Mouse (Mus musculus) C2C12 (cell line): ENCODE results near the gene Vmn2r62. TPM values are rescaled to one million over a fixed set of nuclear protein-coding genes. Genes with fewer than 3 reads are reported as not detected.
"Not testable (repeated sequence)": the region's sequence is repeated elsewhere in the genome, so short reads cannot be mapped to it uniquely, and the experiment has no call there.

Source experiments
- H3K27me3 ChIP-seq: one replicate; pipeline ENCODE4 v1.6.1; 2011; ENCODE audit not compliant: control insufficient read depth, insufficient read depth, insufficient read length
- H3K36me3 ChIP-seq: one replicate; pipeline ENCODE4 v1.6.1; 2011; ENCODE audit not compliant: control insufficient read depth, insufficient read depth
- H3K4me3 ChIP-seq: one replicate; pipeline ENCODE4 v1.5.1; 2011; ENCODE audit warnings: mild to moderate bottlenecking, control low read depth; ENCODE audit not compliant: poor library complexity, insufficient read depth, severe bottlenecking
- H3K79me2 ChIP-seq: one replicate; pipeline ENCODE4 v1.6.1; 2011; ENCODE audit not compliant: control insufficient read depth, insufficient read depth
- H3K79me3 ChIP-seq: one replicate; pipeline ENCODE4 v1.6.1; 2011; ENCODE audit warnings: low read depth, control low read depth
- H3ac ChIP-seq: one replicate; pipeline ENCODE3; 2011; ENCODE audit warnings: low read depth; ENCODE audit not compliant: control insufficient read depth, insufficient read length
- CEBPB ChIP-seq: IDR thresholded peaks from one replicate; pipeline ENCODE4 v1.6.1; 2011; ENCODE audit warnings: low read depth, mild to moderate bottlenecking, control low read depth, moderate library complexity
- CTCF ChIP-seq: IDR thresholded peaks from one replicate; pipeline ENCODE4 v1.5.1; 2011; ENCODE audit not compliant: control insufficient read depth, insufficient read depth, insufficient read length
- FOSL1 ChIP-seq: IDR thresholded peaks from one replicate; pipeline ENCODE4 v1.8.0; 2011; ENCODE audit warnings: mild to moderate bottlenecking, low read length; ENCODE audit not compliant: poor library complexity, insufficient read depth, severe bottlenecking
- MAX ChIP-seq: IDR thresholded peaks from one replicate; pipeline ENCODE4 v1.6.1; 2011; ENCODE audit warnings: mild to moderate bottlenecking, control low read depth
- MYOD1 ChIP-seq: IDR thresholded peaks from one replicate; pipeline ENCODE4 v1.6.1; 2011; ENCODE audit warnings: low read depth; ENCODE audit not compliant: control insufficient read depth, insufficient read length
- MYOG ChIP-seq: IDR thresholded peaks from one replicate; pipeline ENCODE4 v1.6.1; 2011; ENCODE audit not compliant: control insufficient read depth, insufficient read length; ENCODE audit errors: extremely low read depth
- USF1 ChIP-seq: IDR thresholded peaks from one replicate; pipeline ENCODE4 v1.6.1; 2011; ENCODE audit warnings: low read depth, mild to moderate bottlenecking, control low read depth, moderate library complexity
- long read RNA-seq, 2 experiments: library from polyadenylated mRNA; unstranded; transcript quantifications; one replicate each; pipeline ENCODE4 v2.0.0; 2019 to 2020
- polyA plus RNA-seq: library from polyadenylated mRNA; unstranded; fragments of >200 nt; fragmentation: generic; extraction: Trizol; gene quantifications from one replicate; pipeline ENCODE4 v1.2.1, GENCODE M21; 2012; ENCODE audit warnings: missing spikeins

Gene Vmn2r62
- not detected for polyA plus RNA-seq
- long read RNA-seq, experiment 1, result 0 reads
- long read RNA-seq, experiment 2, result 0 reads

- H3ac ChIP-seq, H3K27me3 ChIP-seq, H3K4me3 ChIP-seq, H3K79me2 ChIP-seq, H3K36me3 ChIP-seq, H3K79me3 ChIP-seq: not testable (repeated sequence)
Observed at GRCm38 (mm10) chr7:42793425-42793824, at the start of gene Vmn2r62. Vmn2r62 (minus strand) TSS chr7:42793525.

- H3K36me3 ChIP-seq, H3ac ChIP-seq, H3K27me3 ChIP-seq, H3K79me2 ChIP-seq, H3K4me3 ChIP-seq, H3K79me3 ChIP-seq: not testable (repeated sequence)
Observed at GRCm38 (mm10) chr7:42838366-42838765, 45.0 kb upstream of the Vmn2r62 start.

DNA sequence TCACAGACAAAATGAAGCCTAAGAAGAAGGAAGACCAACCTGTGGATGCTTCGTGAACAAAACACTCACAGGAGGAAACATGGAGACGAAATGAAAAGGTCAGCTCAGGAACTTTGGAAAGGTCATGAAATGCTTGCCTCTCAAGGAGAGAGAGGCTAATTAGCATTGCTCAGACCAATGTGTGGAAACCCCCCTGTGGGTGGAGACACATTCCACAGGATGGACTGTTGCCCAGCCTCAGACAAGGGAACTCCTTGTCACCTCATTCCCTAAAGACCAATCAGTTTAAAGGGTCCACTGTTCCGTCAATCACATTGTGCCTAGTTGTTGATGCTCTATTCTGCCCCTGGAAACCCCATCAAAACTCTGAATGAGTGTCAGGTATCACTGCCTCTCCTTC lies 38.9 kb upstream of the Vmn2r62 start:
- Histone ChIP-seq H3K36me3 (no peaks in the 10 kb centered on the region), H3K4me3 (no peak overlapping the region), H3K79me2 (no peaks in the 10 kb centered on the region), H3K79me3 (no peaks in the 10 kb centered on the region), H3K27me3 (no peaks in the 10 kb centered on the region), H3ac (no peak overlapping the region)
- no peak for TF ChIP-seq CTCF
- TF ChIP-seq MYOD1, result no peak
- no peak for TF ChIP-seq CEBPB
- TF ChIP-seq MAX, result no peak
- TF ChIP-seq MYOG, result no peak
- no peak for TF ChIP-seq FOSL1
- TF ChIP-seq USF1, result no peak

DNA sequence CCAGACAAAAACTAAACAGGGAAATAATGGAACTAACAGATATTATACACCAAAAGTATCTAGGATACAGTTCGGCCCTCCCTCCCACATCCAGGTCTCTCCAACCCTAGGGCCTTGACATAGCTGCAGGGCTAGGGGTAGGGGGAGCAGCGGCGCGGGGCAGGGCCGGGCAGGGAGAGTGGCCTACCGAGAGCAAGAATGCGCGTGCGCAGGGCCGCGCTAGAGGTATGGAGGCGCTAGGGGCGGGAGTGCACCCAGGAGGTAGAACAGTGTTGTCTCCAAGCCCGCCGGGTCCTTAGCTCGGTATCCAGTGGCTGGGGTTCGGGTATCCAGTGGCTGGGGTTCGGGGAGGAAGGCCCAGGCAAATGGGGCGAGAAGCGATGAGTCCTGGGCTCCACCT lies 43.5 kb downstream of the Vmn2r62 start:
- Histone ChIP-seq H3K79me2 (no peaks in the 10 kb centered on the region), H3K27me3 (no peaks in the 10 kb centered on the region), H3K4me3 (no peak overlapping the region), H3K79me3 (no peaks in the 10 kb centered on the region), H3ac (no peak overlapping the region), H3K36me3 (no peaks in the 10 kb centered on the region)
- TF ChIP-seq CEBPB (no peak), FOSL1 (no peak), CTCF (no peak), USF1 (no peak), MAX (no peak), MYOG (no peak), MYOD1 (no peak)

- H3ac ChIP-seq, result no peak overlapping the region
- H3K27me3 ChIP-seq, result no peaks in the 10 kb centered on the region
- H3K36me3 ChIP-seq, result no peaks in the 10 kb centered on the region
- no peak overlapping the region for H3K4me3 ChIP-seq
- H3K79me3 ChIP-seq, result no peaks in the 10 kb centered on the region
- no peak for TF ChIP-seq MYOD1
- no peak for TF ChIP-seq CTCF
- no peak for TF ChIP-seq CEBPB
- no peak for TF ChIP-seq USF1
- TF ChIP-seq MYOG, result no peak
- no peak for TF ChIP-seq FOSL1
- TF ChIP-seq MAX, result no peak
- no peaks in the 10 kb centered on the region for H3K79me2 ChIP-seq
Observed at GRCm38 (mm10) chr7:42738536-42739210, 54.7 kb downstream of the Vmn2r62 start.

DNA sequence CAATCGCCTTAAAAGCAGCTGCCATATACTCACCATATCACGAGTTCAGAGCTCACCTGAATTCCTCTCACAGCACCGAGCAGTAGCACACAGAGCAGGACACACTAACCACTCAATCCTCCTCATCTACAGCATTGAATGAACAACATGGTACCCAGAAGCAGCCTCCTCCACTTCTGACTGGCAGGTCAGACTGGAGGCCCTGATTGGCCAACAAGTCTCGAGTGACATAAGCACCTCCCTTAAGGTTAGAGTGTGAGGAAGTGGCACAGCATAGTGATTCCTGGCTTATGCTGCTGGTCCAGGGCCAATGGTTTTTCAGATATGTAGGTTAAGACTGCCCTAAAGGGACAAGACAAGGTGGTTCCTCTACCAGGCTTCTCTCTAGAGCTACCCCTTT lies 66.4 kb downstream of the Vmn2r62 start, which contains the start of gene Gm17067:
Gene Gm17067 (minus strand): TSS at position 101 of the 400 bp plus-strand sequence.
- H3K4me3 ChIP-seq, H3K27me3 ChIP-seq, H3K36me3 ChIP-seq, H3K79me2 ChIP-seq, H3K79me3 ChIP-seq, H3ac ChIP-seq: not testable (repeated sequence)

Other genes with a start within 250 kb of the Vmn2r62 start
- gene Gm21028, start 214.9 kb downstream of the Vmn2r62 start, polyA plus RNA-seq, result not detected
- 0.27 TPM for gene Zfp977, start 201.0 kb downstream of the Vmn2r62 start, polyA plus RNA-seq
- 0.34 TPM for gene Zfp976, start 150.9 kb downstream of the Vmn2r62 start, polyA plus RNA-seq
- 0.40 TPM for gene Zfp975, start 100.8 kb downstream of the Vmn2r62 start, polyA plus RNA-seq
- gene Gm17067, start 66.5 kb downstream of the Vmn2r62 start, polyA plus RNA-seq, result 0.06 TPM
- gene Gm2381, start 73.7 kb upstream of the Vmn2r62 start, polyA plus RNA-seq, result 0.05 TPM
- under 0.01 TPM for gene Vmn2r63, start 140.3 kb upstream of the Vmn2r62 start, polyA plus RNA-seq
- gene Gm9268, start 225.2 kb upstream of the Vmn2r62 start, polyA plus RNA-seq, result not detected